Mouse (Mus musculus): Measurements from ENCODE around the gene Rbm33. TPM values are rescaled to one million over a fixed set of nuclear protein-coding genes. Genes with fewer than 3 reads are reported as not detected.
A peak's percentile ranks its signal among the peaks of the same experiment; 100 is the strongest.

Rbm33 gene
- polyA plus RNA-seq (2012; ENCODE audit: insufficient read depth, insufficient read length, low replicate concordance, missing spikeins) = not detected in 2 replicates

- under 1% methylated on average over 76 of the region's 76 CpGs for WGBS
- H3K27ac ChIP-seq (ENCODE audit: insufficient read depth, low read depth, low read length) = peak within 1 kb of the TSS; percentile 98
- no peaks in the 10 kb centered on the region for H3K4me1 ChIP-seq (ENCODE audit: control insufficient read depth, insufficient read depth, low read length)
- peak within 1 kb of the TSS; percentile 88 for H3K4me3 ChIP-seq (ENCODE audit: insufficient read depth, low read depth, low read length)
- peak; percentile 78 for TF ChIP-seq POLR2A (IDR thresholded peaks at IDR 0.05; ENCODE audit: insufficient read depth, low read depth, low read length)
- TF ChIP-seq CTCF (IDR thresholded peaks at IDR 0.05; ENCODE audit: insufficient read depth, low read depth, low read length) = no peak
Measured at GRCm38 (mm10) chr5:28316722-28317245, at the start of gene Rbm33. Rbm33 (plus strand) TSS chr5:28317121.

GRCm38 (mm10) chr5:28267576-28267975, 49.3 kb upstream of the Rbm33 start:
- no peak overlapping the region for H3K27ac ChIP-seq (ENCODE audit: insufficient read depth, low read depth, low read length)
- no peaks in the 10 kb centered on the region for H3K4me1 ChIP-seq (ENCODE audit: control insufficient read depth, insufficient read depth, low read length)
- 45% methylated on average over 2 of the region's 2 CpGs for WGBS
- no peak overlapping the region for H3K4me3 ChIP-seq (ENCODE audit: insufficient read depth, low read depth, low read length)
- no peak for TF ChIP-seq POLR2A (IDR thresholded peaks at IDR 0.05; ENCODE audit: insufficient read depth, low read depth, low read length)
- TF ChIP-seq CTCF (IDR thresholded peaks at IDR 0.05; ENCODE audit: insufficient read depth, low read depth, low read length) = no peak

- H3K4me1 ChIP-seq (ENCODE audit: control insufficient read depth, insufficient read depth, low read length) = no peaks in the 10 kb centered on the region
- H3K27ac ChIP-seq (ENCODE audit: insufficient read depth, low read depth, low read length) = no peak overlapping the region
- 67% methylated on average over 6 of the region's 6 CpGs for WGBS
- H3K4me3 ChIP-seq (ENCODE audit: insufficient read depth, low read depth, low read length) = no peak overlapping the region
- no peak for TF ChIP-seq CTCF (IDR thresholded peaks at IDR 0.05; ENCODE audit: insufficient read depth, low read depth, low read length)
- TF ChIP-seq POLR2A (IDR thresholded peaks at IDR 0.05; ENCODE audit: insufficient read depth, low read depth, low read length) = no peak
Measured at GRCm38 (mm10) chr5:28269469-28269991, 47.4 kb upstream of the Rbm33 start.

GRCm38 (mm10) chr5:28272836-28273235, 44.1 kb upstream of the Rbm33 start:
- WGBS = 74% methylated on average over 2 of the region's 2 CpGs
- no peak overlapping the region for H3K27ac ChIP-seq (ENCODE audit: insufficient read depth, low read depth, low read length)
- no peak overlapping the region for H3K4me3 ChIP-seq (ENCODE audit: insufficient read depth, low read depth, low read length)
- H3K4me1 ChIP-seq (ENCODE audit: control insufficient read depth, insufficient read depth, low read length) = no peaks in the 10 kb centered on the region
- TF ChIP-seq POLR2A (IDR thresholded peaks at IDR 0.05; ENCODE audit: insufficient read depth, low read depth, low read length) (no peak), CTCF (IDR thresholded peaks at IDR 0.05; ENCODE audit: insufficient read depth, low read depth, low read length) (no peak)

GRCm38 (mm10) chr5:28277279-28277678, 39.6 kb upstream of the Rbm33 start:
- H3K4me3 ChIP-seq (ENCODE audit: insufficient read depth, low read depth, low read length) = no peak overlapping the region
- WGBS = 65% methylated on average over 2 of the region's 2 CpGs
- H3K27ac ChIP-seq (ENCODE audit: insufficient read depth, low read depth, low read length) = no peak overlapping the region
- no peak for TF ChIP-seq CTCF (IDR thresholded peaks at IDR 0.05; ENCODE audit: insufficient read depth, low read depth, low read length)
- no peak for TF ChIP-seq POLR2A (IDR thresholded peaks at IDR 0.05; ENCODE audit: insufficient read depth, low read depth, low read length)
- H3K4me1 ChIP-seq (ENCODE audit: control insufficient read depth, insufficient read depth, low read length) = no peaks in the 10 kb centered on the region

- TF ChIP-seq POLR2A (IDR thresholded peaks at IDR 0.05; ENCODE audit: insufficient read depth, low read depth, low read length) (no peak), CTCF (IDR thresholded peaks at IDR 0.05; ENCODE audit: insufficient read depth, low read depth, low read length) (no peak)
- Histone ChIP-seq H3K4me1 (ENCODE audit: control insufficient read depth, insufficient read depth, low read length) (peaks cover 7% of the 10 kb centered on the region), H3K4me3 (ENCODE audit: insufficient read depth, low read depth, low read length) (no peak overlapping the region), H3K27ac (ENCODE audit: insufficient read depth, low read depth, low read length) (no peak overlapping the region)
- WGBS = 54% methylated on average over 3 of the region's 3 CpGs
Measured at GRCm38 (mm10) chr5:28289111-28289510, 27.8 kb upstream of the Rbm33 start.

GRCm38 (mm10) chr5:28290630-28291029, 26.3 kb upstream of the Rbm33 start:
- Histone ChIP-seq H3K4me3 (ENCODE audit: insufficient read depth, low read depth, low read length) (no peak overlapping the region), H3K27ac (ENCODE audit: insufficient read depth, low read depth, low read length) (no peak overlapping the region), H3K4me1 (ENCODE audit: control insufficient read depth, insufficient read depth, low read length) (peaks cover 7% of the 10 kb centered on the region)
- TF ChIP-seq POLR2A (IDR thresholded peaks at IDR 0.05; ENCODE audit: insufficient read depth, low read depth, low read length) (no peak), CTCF (IDR thresholded peaks at IDR 0.05; ENCODE audit: insufficient read depth, low read depth, low read length) (no peak)
- 87% methylated on average over 1 of the region's 1 CpGs for WGBS

- TF ChIP-seq CTCF (IDR thresholded peaks at IDR 0.05; ENCODE audit: insufficient read depth, low read depth, low read length) = no peak
- TF ChIP-seq POLR2A (IDR thresholded peaks at IDR 0.05; ENCODE audit: insufficient read depth, low read depth, low read length) = no peak
- Histone ChIP-seq H3K4me3 (ENCODE audit: insufficient read depth, low read depth, low read length) (no peak overlapping the region), H3K27ac (ENCODE audit: insufficient read depth, low read depth, low read length) (no peak overlapping the region), H3K4me1 (ENCODE audit: control insufficient read depth, insufficient read depth, low read length) (peaks cover 7% of the 10 kb centered on the region)
- 87% methylated on average over 5 of the region's 5 CpGs for WGBS
Measured at GRCm38 (mm10) chr5:28291118-28291850, 25.6 kb upstream of the Rbm33 start.

GRCm38 (mm10) chr5:28292281-28292680, 24.6 kb upstream of the Rbm33 start:
- WGBS = 56% methylated on average over 3 of the region's 3 CpGs
- TF ChIP-seq CTCF (IDR thresholded peaks at IDR 0.05; ENCODE audit: insufficient read depth, low read depth, low read length) = no peak
- TF ChIP-seq POLR2A (IDR thresholded peaks at IDR 0.05; ENCODE audit: insufficient read depth, low read depth, low read length) = no peak
- Histone ChIP-seq H3K4me1 (ENCODE audit: control insufficient read depth, insufficient read depth, low read length) (peaks cover 7% of the 10 kb centered on the region), H3K4me3 (ENCODE audit: insufficient read depth, low read depth, low read length) (no peak overlapping the region), H3K27ac (ENCODE audit: insufficient read depth, low read depth, low read length) (no peak overlapping the region)

Data from olfactory bulb, adult 2 months (tissue).